Mouse (Mus musculus) lung, embryonic 16.5 days (tissue): ENCODE data around the gene Etl4. TPM values are rescaled to one million over a fixed set of nuclear protein-coding genes. Genes with fewer than 3 reads are reported as not detected.

ENCODE experiments used
- ATAC-seq: fragments of 200-750 bp; cut with Nextera tagmentation; 2 replicates; pipeline ENCODE4 v1.8.0; 2017; ENCODE audit warnings: low read depth, mild to moderate bottlenecking, moderate library complexity
- H3K27ac ChIP-seq: fragments of 300-500 bp; sonication (generic); 2 replicates; pipeline ENCODE4 v1.5.1; 2014; ENCODE audit warnings: mild to moderate bottlenecking, control low read depth, low read length
- H3K27me3 ChIP-seq: fragments of 300-500 bp; sonication (generic); 2 replicates; pipeline ENCODE4 v1.6.1; 2014; ENCODE audit warnings: low read depth, low read length, mixed read lengths; ENCODE audit not compliant: control insufficient read depth, insufficient read depth
- H3K36me3 ChIP-seq: fragments of 300-500 bp; sonication (generic); 2 replicates; pipeline ENCODE4 v1.6.1; 2014; ENCODE audit warnings: low read length; ENCODE audit not compliant: control insufficient read depth, insufficient read depth
- H3K4me1 ChIP-seq: fragments of 300-500 bp; sonication (generic); replicated peaks from 2 replicates; pipeline ENCODE4 v1.6.1; 2014; ENCODE audit warnings: low read length, mixed read lengths; ENCODE audit not compliant: control insufficient read depth, insufficient read depth
- H3K4me2 ChIP-seq: fragments of 300-500 bp; sonication (generic); 2 replicates; pipeline ENCODE4 v1.6.1; 2014; ENCODE audit warnings: low read depth, low read length, control low read depth
- H3K4me3 ChIP-seq: fragments of 300-500 bp; sonication (generic); 2 replicates; pipeline ENCODE4 v1.5.1; 2014; ENCODE audit warnings: mild to moderate bottlenecking, low read length, control low read depth
- H3K9ac ChIP-seq: fragments of 300-500 bp; sonication (generic); 2 replicates; pipeline ENCODE4 v1.6.1; 2014; ENCODE audit warnings: low read length, control low read depth
- H3K9me3 ChIP-seq: fragments of 300-500 bp; sonication (generic); 2 replicates; pipeline ENCODE4 v1.6.1; 2016; ENCODE audit warnings: low read length; ENCODE audit not compliant: control insufficient read depth
- WGBS: fragments of 180-500 bp; shearing (Covaris S2); extraction: QIAGEN DNeasy Blood & Tissue Kit; methylation state at CpG from one replicate; pipeline ENCODE4 v1.1.7; 2014; 5-methylcytosine and 5-hydroxymethylcytosine counted together
- polyA plus RNA-seq: library from polyadenylated mRNA; unstranded; fragments of >200 nt; fragmentation: Nextera tagmentation; extraction: Ambion mirVana; gene quantifications from 2 replicates; pipeline ENCODE4 v1.2.1, GENCODE M21; 2015

The Etl4 gene
- polyA plus RNA-seq, 1 experiment from 2014 or later, result 28.2 TPM

DNA sequence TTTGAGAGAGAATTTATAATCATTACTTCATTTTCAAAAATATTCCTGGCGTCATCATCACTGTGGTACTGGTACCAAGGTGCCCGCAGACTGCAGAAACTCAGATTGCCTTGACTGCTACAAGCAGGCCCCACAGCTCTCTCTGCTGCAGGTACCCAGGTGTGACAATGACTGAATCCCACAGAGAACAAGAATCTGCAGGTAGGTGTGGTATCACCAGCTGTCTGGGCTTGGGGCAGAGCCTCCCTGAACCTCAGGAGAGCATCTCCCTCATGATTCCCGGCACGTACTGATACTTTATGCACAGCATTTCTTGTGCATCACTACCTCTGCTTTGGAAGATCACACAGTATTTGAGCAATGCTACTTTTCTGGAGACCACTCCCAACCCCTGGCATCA lies 526.0 kb downstream of the Etl4 start:
- Histone ChIP-seq H3K4me2 (no peak overlapping the region), H3K36me3 (no peaks in the 10 kb centered on the region), H3K27ac (no peak overlapping the region), H3K4me1 (no peaks in the 10 kb centered on the region), H3K9ac (no peak overlapping the region), H3K9me3 (no peaks in the 10 kb centered on the region), H3K4me3 (no peak overlapping the region), H3K27me3 (no peaks in the 10 kb centered on the region)
- WGBS, result 87% methylated on average over 4 of the region's 4 CpGs
- no peak for ATAC-seq

DNA sequence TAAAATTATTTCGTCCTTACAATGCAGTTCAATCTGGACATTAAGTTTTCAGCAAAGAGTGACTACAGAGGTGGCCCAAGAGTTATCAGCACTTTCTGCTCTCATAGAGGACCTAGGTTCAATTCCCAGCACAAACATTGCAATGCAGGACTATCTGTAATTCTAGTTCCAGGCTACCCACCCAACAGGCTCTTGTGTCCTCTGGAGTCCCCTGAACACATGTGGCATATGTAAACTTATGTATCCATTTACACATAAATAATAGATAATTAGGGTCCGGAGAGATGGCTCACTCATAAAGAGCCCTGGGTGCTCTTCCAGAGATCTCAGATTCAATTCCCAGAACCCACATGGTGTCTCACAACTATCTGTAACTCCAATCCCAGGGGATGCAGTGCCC lies 533.2 kb downstream of the Etl4 start:
- no peaks in the 10 kb centered on the region for H3K36me3 ChIP-seq
- H3K4me3 ChIP-seq, result no peak overlapping the region
- H3K9me3 ChIP-seq, result no peaks in the 10 kb centered on the region
- no peak overlapping the region for H3K9ac ChIP-seq
- no peaks in the 10 kb centered on the region for H3K27me3 ChIP-seq
- ATAC-seq, result no peak
- WGBS, result 80% methylated on average over 2 of the region's 2 CpGs
- no peak overlapping the region for H3K4me2 ChIP-seq
- H3K4me1 ChIP-seq, result peaks cover 19% of the 10 kb centered on the region
- no peak overlapping the region for H3K27ac ChIP-seq

DNA sequence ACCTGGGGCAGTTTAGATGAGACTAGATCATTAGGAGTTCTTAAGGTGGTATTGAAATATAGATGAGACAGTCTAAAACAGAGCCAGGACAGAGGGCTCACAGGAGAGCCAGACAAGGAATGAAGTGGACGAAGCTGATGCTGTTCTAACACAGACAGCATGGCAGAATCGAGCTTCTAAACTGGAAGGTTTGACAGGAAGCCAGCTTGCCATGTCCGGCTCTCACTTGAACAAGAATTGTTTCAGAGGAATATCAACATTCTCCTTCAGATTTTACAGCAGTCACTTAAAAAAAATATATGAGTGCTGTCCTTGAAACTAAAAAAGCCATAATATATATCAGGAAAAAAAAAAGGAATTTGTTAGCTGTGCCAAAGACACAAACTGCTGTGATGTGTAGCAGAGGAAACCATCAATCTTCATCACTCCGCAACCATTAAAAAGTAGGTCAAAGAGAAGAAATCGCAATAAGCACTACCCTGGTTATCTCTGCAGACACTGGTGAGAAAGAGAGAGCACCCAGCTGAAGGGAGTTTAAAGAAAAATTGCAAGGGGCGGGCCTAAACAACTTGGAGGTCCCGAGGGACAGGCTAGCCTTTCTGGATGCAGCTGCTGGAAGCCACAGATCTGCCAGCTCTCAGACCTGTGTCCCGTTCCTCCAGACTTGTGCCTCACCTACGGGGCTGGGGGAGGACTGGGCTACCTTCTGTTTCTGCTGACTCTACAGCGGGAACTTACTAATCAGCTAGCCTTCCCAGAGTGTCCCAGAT lies 534.3 kb downstream of the Etl4 start:
- peak overlapping the region; percentile 7; the same call in 1 of the 2 replicates for H3K4me2 ChIP-seq
- 22% methylated on average over 10 of the region's 10 CpGs for WGBS
- H3K27me3 ChIP-seq, result no peaks in the 10 kb centered on the region
- H3K4me1 ChIP-seq, result peaks cover 19% of the 10 kb centered on the region
- ATAC-seq, result peak; percentile 84
- peak overlapping the region; percentile 85 for H3K27ac ChIP-seq
- no peaks in the 10 kb centered on the region for H3K9me3 ChIP-seq
- H3K9ac ChIP-seq, result peak overlapping the region; percentile 46
- no peak overlapping the region for H3K4me3 ChIP-seq
- H3K36me3 ChIP-seq, result no peaks in the 10 kb centered on the region

DNA sequence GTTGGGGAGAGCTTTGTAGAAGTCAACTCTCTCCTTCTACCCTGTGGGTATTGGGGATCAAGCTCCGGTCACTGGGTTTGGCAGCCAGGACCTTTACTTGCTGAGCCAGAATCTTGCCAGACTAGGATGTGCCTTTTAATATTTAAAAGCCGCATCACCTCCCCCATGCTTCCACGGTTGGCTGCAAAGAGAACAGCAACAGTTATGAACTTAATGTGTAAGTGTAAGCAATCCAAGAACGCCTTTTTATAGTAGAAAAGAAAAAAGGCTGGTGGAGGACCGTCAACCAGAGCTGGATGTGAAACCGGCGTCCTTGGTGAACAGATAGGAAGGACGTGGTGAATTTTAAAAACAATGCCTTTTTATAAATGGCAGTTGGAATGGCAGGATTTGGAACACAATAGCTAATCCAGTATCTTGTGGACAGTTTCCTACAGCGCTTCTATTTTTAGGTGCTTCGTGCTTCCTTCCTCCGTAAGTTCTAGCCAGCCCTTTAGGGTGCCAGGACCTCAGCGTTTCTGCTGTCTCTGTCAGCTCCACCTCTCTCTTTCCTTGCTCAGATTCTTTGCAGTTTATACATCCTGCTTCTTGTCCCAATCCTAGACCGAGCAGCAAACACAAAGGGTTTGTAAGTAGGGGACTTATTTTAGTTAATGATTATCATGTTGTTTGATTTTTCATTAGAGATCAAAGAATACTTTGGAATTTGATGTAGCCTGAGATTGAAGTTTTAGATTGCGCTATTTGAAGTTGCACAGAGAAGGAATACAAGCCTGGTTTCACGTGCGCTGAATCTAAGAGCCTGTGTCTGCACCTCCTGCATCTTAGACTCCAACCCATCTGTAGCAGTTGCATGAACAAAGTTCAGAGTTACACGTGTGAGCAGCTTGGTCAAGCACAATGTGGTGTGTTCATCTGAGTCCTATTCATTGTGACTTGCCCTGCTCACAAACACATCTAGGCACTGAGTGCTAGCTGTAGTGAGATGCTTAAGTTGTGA lies 535.9 kb downstream of the Etl4 start:
- 13% methylated on average over 17 of the region's 17 CpGs for WGBS
- Histone ChIP-seq H3K9me3 (no peaks in the 10 kb centered on the region), H3K4me1 (peaks cover 19% of the 10 kb centered on the region), H3K4me3 (no peak overlapping the region), H3K9ac (no peak overlapping the region), H3K27me3 (no peaks in the 10 kb centered on the region), H3K36me3 (no peaks in the 10 kb centered on the region), H3K27ac (peak overlapping the region; percentile 90), H3K4me2 (peak overlapping the region; percentile 24)
- peak; percentile 66 for ATAC-seq

DNA sequence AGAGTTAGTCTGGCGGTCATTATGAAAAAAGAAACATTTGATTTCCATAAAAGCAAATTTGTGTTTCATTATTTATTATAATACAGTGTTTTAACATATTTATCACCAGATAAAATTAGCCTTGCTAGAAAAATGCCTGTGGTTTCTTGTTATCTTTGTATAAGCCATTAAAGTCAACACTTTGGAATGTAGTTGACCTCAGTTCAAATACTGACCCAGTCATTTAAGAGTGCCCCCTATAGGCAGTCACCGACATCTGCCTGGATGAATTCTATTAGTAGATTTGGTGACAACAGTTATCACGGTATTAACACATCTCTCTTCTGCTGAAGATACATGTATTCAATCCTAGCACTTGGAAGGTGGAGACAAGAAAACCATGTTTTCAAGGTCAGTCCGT lies 536.6 kb downstream of the Etl4 start:
- Histone ChIP-seq H3K4me3 (no peak overlapping the region), H3K9ac (no peak overlapping the region), H3K9me3 (no peaks in the 10 kb centered on the region), H3K36me3 (no peaks in the 10 kb centered on the region), H3K4me1 (peaks cover 22% of the 10 kb centered on the region), H3K27me3 (no peaks in the 10 kb centered on the region), H3K27ac (peak overlapping the region; percentile 90), H3K4me2 (peak overlapping the region; percentile 24; the same call in 1 of the 2 replicates)
- no peak for ATAC-seq
- 49% methylated on average over 4 of the region's 4 CpGs for WGBS

DNA sequence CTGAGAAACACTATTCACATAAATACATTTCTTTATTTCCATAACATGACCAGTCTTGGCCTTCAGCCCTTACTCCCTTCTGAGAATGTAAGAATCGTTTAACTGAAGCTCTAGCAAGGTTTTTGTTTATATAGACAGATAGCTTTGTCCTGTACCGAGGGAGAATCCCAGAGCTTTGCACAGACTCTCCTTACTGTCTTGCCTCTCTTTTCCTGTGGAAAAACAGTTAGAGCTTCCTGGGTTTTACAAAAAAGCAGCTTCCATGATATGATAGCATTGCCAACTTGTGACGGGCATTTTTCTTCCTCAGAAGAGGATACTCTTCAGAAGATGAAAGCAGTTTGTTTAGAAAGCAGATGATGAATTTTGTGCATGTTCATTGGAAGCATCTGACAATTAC lies 541.4 kb downstream of the Etl4 start:
- H3K36me3 ChIP-seq, result no peaks in the 10 kb centered on the region
- H3K9ac ChIP-seq, result no peak overlapping the region
- no peak overlapping the region for H3K4me3 ChIP-seq
- H3K27ac ChIP-seq, result peak overlapping the region; percentile 79
- no peaks in the 10 kb centered on the region for H3K27me3 ChIP-seq
- no peaks in the 10 kb centered on the region for H3K9me3 ChIP-seq
- H3K4me2 ChIP-seq, result no peak overlapping the region
- ATAC-seq, result peak; percentile 67; the same call in 1 of the 2 replicates
- WGBS, result 17% methylated on average over 3 of the region's 3 CpGs
- H3K4me1 ChIP-seq, result peaks cover 6% of the 10 kb centered on the region

DNA sequence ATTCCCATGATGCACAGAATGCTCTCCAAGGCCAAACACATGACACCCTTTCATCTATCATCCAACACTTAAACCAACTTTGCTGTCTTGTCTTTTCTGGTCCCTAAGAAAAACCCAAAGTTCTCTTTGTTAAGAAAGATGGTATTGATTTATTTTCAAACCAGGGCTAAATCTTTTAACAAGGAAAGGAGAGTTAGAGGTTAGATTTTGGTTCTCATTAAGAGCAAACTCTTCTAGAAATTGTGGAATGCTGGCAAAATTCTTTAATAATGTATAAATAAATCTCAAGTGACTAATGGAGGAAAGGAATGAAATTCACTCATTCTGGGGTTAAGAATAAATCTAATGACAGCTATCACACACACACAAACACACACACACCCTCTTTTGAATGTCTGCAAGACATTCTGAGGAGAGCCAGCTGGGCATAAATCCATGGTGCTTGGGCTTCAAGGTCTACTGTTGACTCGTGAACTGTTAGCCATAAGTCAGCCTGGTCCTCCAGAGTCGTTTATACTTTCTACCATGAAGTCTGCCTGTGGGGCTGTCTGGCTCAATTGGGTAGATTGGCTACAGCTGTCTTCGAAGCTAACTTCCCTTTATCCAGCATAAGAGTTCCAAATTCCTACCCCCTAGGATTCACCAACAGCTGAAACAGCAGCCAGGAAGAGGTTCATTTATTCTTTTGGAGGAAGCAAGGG lies 544.1 kb downstream of the Etl4 start:
- Histone ChIP-seq H3K4me3 (no peak overlapping the region), H3K4me1 (peaks cover 5% of the 10 kb centered on the region), H3K27me3 (no peaks in the 10 kb centered on the region), H3K4me2 (no peak overlapping the region), H3K36me3 (no peaks in the 10 kb centered on the region), H3K9me3 (no peaks in the 10 kb centered on the region), H3K9ac (no peak overlapping the region), H3K27ac (peak overlapping the region; percentile 43)
- WGBS, result 37% methylated on average over 3 of the region's 3 CpGs
- peak; percentile 67 for ATAC-seq

DNA sequence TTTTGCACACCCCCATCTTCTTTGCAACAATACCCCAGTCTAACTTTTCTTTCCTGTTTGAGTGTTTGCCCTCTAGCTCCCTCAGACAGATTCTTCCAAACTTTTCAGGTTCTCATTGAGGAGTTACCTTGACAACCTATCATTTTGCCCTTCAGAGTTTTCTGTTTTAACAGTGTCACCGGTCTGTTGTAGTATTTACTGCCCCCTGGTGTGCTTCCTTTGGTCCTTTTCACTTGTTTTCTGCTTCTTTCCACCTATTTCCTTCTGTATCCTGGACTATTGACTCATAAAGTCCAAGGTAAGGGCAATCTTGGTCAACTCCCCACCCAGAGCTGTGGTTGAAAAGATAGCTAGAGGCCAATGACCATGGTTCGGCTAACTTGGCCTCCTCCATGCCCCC lies 569.6 kb downstream of the Etl4 start:
- Histone ChIP-seq H3K4me1 (no peaks in the 10 kb centered on the region), H3K4me3 (no peak overlapping the region), H3K9me3 (no peaks in the 10 kb centered on the region), H3K27me3 (no peaks in the 10 kb centered on the region), H3K36me3 (no peaks in the 10 kb centered on the region), H3K9ac (no peak overlapping the region), H3K4me2 (no peak overlapping the region), H3K27ac (no peak overlapping the region)
- 66% methylated on average over 2 of the region's 2 CpGs for WGBS
- no peak for ATAC-seq
